Mouse (Mus musculus) stomach, embryonic 16.5 days (tissue): ENCODE measurements around the gene Ndc1. TPM values are rescaled to one million over a fixed set of nuclear protein-coding genes. Genes with fewer than 3 reads are reported as not detected.

Source experiments
- ATAC-seq: fragments of 200-750 bp; cut with Nextera tagmentation; 2 replicates; pipeline ENCODE4 v1.8.0; 2017; ENCODE audit warnings: moderate number of reproducible peaks, moderate TSS enrichment; ENCODE audit not compliant: insufficient read depth, low FRiP score
- H3K27ac ChIP-seq: fragments of 300-500 bp; sonication (generic); 2 replicates; pipeline ENCODE4 v1.5.1; 2014; ENCODE audit warnings: low read length
- H3K27me3 ChIP-seq: fragments of 300-500 bp; sonication (generic); 2 replicates; pipeline ENCODE4 v1.6.1; 2014; ENCODE audit warnings: low read length, control low read depth, mixed read lengths; ENCODE audit not compliant: control insufficient read depth, insufficient read depth
- H3K36me3 ChIP-seq: fragments of 300-500 bp; sonication (generic); 2 replicates; pipeline ENCODE4 v1.6.1; 2014; ENCODE audit warnings: low read length; ENCODE audit not compliant: control insufficient read depth, insufficient read depth
- H3K4me1 ChIP-seq: fragments of 300-500 bp; sonication (generic); 2 replicates; pipeline ENCODE4 v1.6.1; 2014; ENCODE audit warnings: low read length, control low read depth, mixed read lengths; ENCODE audit not compliant: control insufficient read depth, insufficient read depth
- H3K4me2 ChIP-seq: fragments of 300-500 bp; sonication (generic); 2 replicates; pipeline ENCODE4 v1.6.1; 2014; ENCODE audit warnings: low read depth, low read length, mixed read lengths
- H3K4me3 ChIP-seq: fragments of 300-500 bp; sonication (generic); replicated peaks from 2 replicates; pipeline ENCODE4 v1.5.1; 2014; ENCODE audit warnings: mild to moderate bottlenecking, low read length
- H3K9ac ChIP-seq: fragments of 300-500 bp; sonication (generic); 2 replicates; pipeline ENCODE4 v1.6.1; 2014; ENCODE audit warnings: low read length
- H3K9me3 ChIP-seq: fragments of 300-500 bp; sonication (generic); replicated peaks from 2 replicates; pipeline ENCODE4 v1.6.1; 2016; ENCODE audit warnings: low read length, control low read depth; ENCODE audit not compliant: control insufficient read depth
- WGBS: fragments of 180-500 bp; shearing (Covaris S2); extraction: QIAGEN DNeasy Blood & Tissue Kit; methylation state at CpG from one replicate; pipeline ENCODE4 v1.1.7; 2014; 5-methylcytosine and 5-hydroxymethylcytosine counted together
- polyA plus RNA-seq: library from polyadenylated mRNA; unstranded; fragments of >200 nt; fragmentation: Nextera tagmentation; extraction: Ambion mirVana; gene quantifications from 2 replicates; pipeline ENCODE4 v1.2.1, GENCODE M21; 2015

Gene Ndc1
- 24.7 and 27.0 TPM in 2 replicates for polyA plus RNA-seq

- H3K4me3 ChIP-seq, result peak within 1 kb of the TSS; percentile 76
- H3K36me3 ChIP-seq, result peaks cover 5% of the 10 kb centered on the region
- H3K9me3 ChIP-seq, result no peaks in the 10 kb centered on the region
- peak within 1 kb of the TSS; percentile 85 for H3K9ac ChIP-seq
- H3K4me1 ChIP-seq, result peaks cover 7% of the 10 kb centered on the region
- H3K27ac ChIP-seq, result peak within 1 kb of the TSS; percentile 92
- ATAC-seq, result peak; percentile 96
- WGBS, result under 1% methylated on average over 51 of the region's 51 CpGs
- H3K27me3 ChIP-seq, result no peaks in the 10 kb centered on the region
- peak within 1 kb of the TSS; percentile 75 for H3K4me2 ChIP-seq
Observed at GRCm38 (mm10) chr4:107367567-107368314, at the start of gene Ndc1. TSS of gene Ndc1 (plus strand) at chr4:107367784.

GRCm38 (mm10) chr4:107318646-107319045 lies 48.9 kb upstream of the Ndc1 start:
- Histone ChIP-seq H3K9me3 (no peaks in the 10 kb centered on the region), H3K9ac (no peak overlapping the region), H3K4me2 (no peak overlapping the region), H3K4me1 (peaks cover 7% of the 10 kb centered on the region; the same call in 1 of the 2 replicates), H3K27ac (no peak overlapping the region), H3K4me3 (no peak overlapping the region), H3K36me3 (no peaks in the 10 kb centered on the region; the same call in 1 of the 2 replicates), H3K27me3 (no peaks in the 10 kb centered on the region)
- 73% methylated on average over 8 of the region's 8 CpGs for WGBS
- no peak for ATAC-seq

- no peak for ATAC-seq
Observed at GRCm38 (mm10) chr4:107321041-107321440, 46.5 kb upstream of the Ndc1 start.

GRCm38 (mm10) chr4:107323113-107323512 lies 44.5 kb upstream of the Ndc1 start:
- 94% methylated on average over 2 of the region's 2 CpGs for WGBS
- H3K27ac ChIP-seq, result no peak overlapping the region
- no peak overlapping the region for H3K4me3 ChIP-seq
- H3K9me3 ChIP-seq, result no peaks in the 10 kb centered on the region
- no peaks in the 10 kb centered on the region; the same call in 1 of the 2 replicates for H3K36me3 ChIP-seq
- H3K27me3 ChIP-seq, result no peaks in the 10 kb centered on the region
- no peaks in the 10 kb centered on the region for H3K4me1 ChIP-seq
- ATAC-seq, result no peak
- H3K9ac ChIP-seq, result no peak overlapping the region
- no peak overlapping the region for H3K4me2 ChIP-seq

More at GRCm38 (mm10) chr4:107321041-107321440, 46.5 kb upstream of the Ndc1 start:
- 81% methylated on average over 2 of the region's 2 CpGs for WGBS
- no peak overlapping the region for H3K4me2 ChIP-seq
- no peaks in the 10 kb centered on the region; the same call in 1 of the 2 replicates for H3K36me3 ChIP-seq
- no peak overlapping the region for H3K4me3 ChIP-seq
- no peaks in the 10 kb centered on the region for H3K9me3 ChIP-seq
- H3K27ac ChIP-seq, result no peak overlapping the region
- no peak overlapping the region for H3K9ac ChIP-seq
- no peaks in the 10 kb centered on the region for H3K4me1 ChIP-seq
- H3K27me3 ChIP-seq, result no peaks in the 10 kb centered on the region

GRCm38 (mm10) chr4:107328530-107328929 lies 39.1 kb upstream of the Ndc1 start:
- no peak for ATAC-seq
- 90% methylated on average over 8 of the region's 8 CpGs for WGBS
- Histone ChIP-seq H3K27ac (no peak overlapping the region), H3K4me3 (no peak overlapping the region), H3K27me3 (no peaks in the 10 kb centered on the region), H3K4me1 (no peaks in the 10 kb centered on the region), H3K9ac (no peak overlapping the region), H3K9me3 (no peaks in the 10 kb centered on the region), H3K36me3 (no peaks in the 10 kb centered on the region; the same call in 1 of the 2 replicates), H3K4me2 (no peak overlapping the region)

- WGBS, result 94% methylated on average over 4 of the region's 4 CpGs
- ATAC-seq, result no peak
Observed at GRCm38 (mm10) chr4:107333514-107333913, 34.1 kb upstream of the Ndc1 start.

GRCm38 (mm10) chr4:107336356-107336755 lies 31.2 kb upstream of the Ndc1 start:
- Histone ChIP-seq H3K4me1 (no peaks in the 10 kb centered on the region), H3K27ac (no peak overlapping the region), H3K36me3 (no peaks in the 10 kb centered on the region), H3K9ac (no peak overlapping the region), H3K4me3 (no peak overlapping the region), H3K4me2 (no peak overlapping the region), H3K9me3 (no peaks in the 10 kb centered on the region), H3K27me3 (no peaks in the 10 kb centered on the region)
- ATAC-seq, result no peak
- 72% methylated on average over 8 of the region's 8 CpGs for WGBS

More at GRCm38 (mm10) chr4:107333514-107333913, 34.1 kb upstream of the Ndc1 start:
- H3K9me3 ChIP-seq, result no peaks in the 10 kb centered on the region
- no peaks in the 10 kb centered on the region; the same call in 1 of the 2 replicates for H3K36me3 ChIP-seq
- H3K4me3 ChIP-seq, result no peak overlapping the region
- no peaks in the 10 kb centered on the region for H3K4me1 ChIP-seq
- H3K27ac ChIP-seq, result no peak overlapping the region
- no peaks in the 10 kb centered on the region for H3K27me3 ChIP-seq
- H3K9ac ChIP-seq, result no peak overlapping the region
- H3K4me2 ChIP-seq, result no peak overlapping the region

GRCm38 (mm10) chr4:107337455-107337854 lies 30.1 kb upstream of the Ndc1 start:
- no peak for ATAC-seq
- WGBS, result 91% methylated on average over 5 of the region's 5 CpGs
- Histone ChIP-seq H3K27ac (no peak overlapping the region), H3K4me3 (no peak overlapping the region), H3K27me3 (no peaks in the 10 kb centered on the region), H3K4me1 (no peaks in the 10 kb centered on the region), H3K36me3 (no peaks in the 10 kb centered on the region), H3K9ac (no peak overlapping the region), H3K4me2 (no peak overlapping the region), H3K9me3 (no peaks in the 10 kb centered on the region)

- H3K9me3 ChIP-seq, result no peaks in the 10 kb centered on the region
- no peaks in the 10 kb centered on the region for H3K27me3 ChIP-seq
- 0 out of 2 replicates have a peak, but pooled peaks cover 2% of the 10 kb centered on the region for H3K36me3 ChIP-seq
- H3K9ac ChIP-seq, result no peak overlapping the region
- no peaks in the 10 kb centered on the region for H3K4me1 ChIP-seq
- ATAC-seq, result no peak
- H3K4me3 ChIP-seq, result no peak overlapping the region
- H3K27ac ChIP-seq, result no peak overlapping the region
- WGBS, result 68% methylated on average over 5 of the region's 5 CpGs
- H3K4me2 ChIP-seq, result no peak overlapping the region
Observed at GRCm38 (mm10) chr4:107341354-107341753, 26.2 kb upstream of the Ndc1 start.
